Mouse (Mus musculus) adrenal gland, adult (tissue): ENCODE data around the gene Sgk2.

Experiments
- DNase-seq, 2 experiments: peaks; one replicate each; pipeline ENCODE4 v3.0.0; 2022 to 2023; ENCODE audit warnings: low spot score in 1 of 2; ENCODE audit not compliant: inconsistent age in 2 of 2

The Sgk2 gene

GRCm38 (mm10) chr2:162991394-162992083 lies 4.4 kb downstream of the Sgk2 start:
- no peak for DNase-seq

GRCm38 (mm10) chr2:162992084-162992437 lies 4.9 kb downstream of the Sgk2 start:
- DNase-seq, result no peak

- DNase-seq, result no peak
These were observed 6.9 kb downstream of the Sgk2 start for GRCm38 (mm10) chr2:162993881-162994616.

GRCm38 (mm10) chr2:162998528-162999230 lies 11.5 kb downstream of the Sgk2 start:
- DNase-seq, result peak; percentile 69 to 94

- DNase-seq, result peak; percentile 50 to 81
These were observed 12.6 kb downstream of the Sgk2 start for GRCm38 (mm10) chr2:162999744-163000143.

- peak; percentile 46 to 83 for DNase-seq
These were observed 13.9 kb downstream of the Sgk2 start for GRCm38 (mm10) chr2:163001071-163001470.

GRCm38 (mm10) chr2:163007299-163007698 lies 20.2 kb downstream of the Sgk2 start:
- no peak for DNase-seq

GRCm38 (mm10) chr2:163016916-163017743 lies 30.0 kb downstream of the Sgk2 start, which contains the start of gene Ift52:
Gene Ift52, plus strand, starts transcription at chr2:163017354.
- peak; percentile 91 to 98 for DNase-seq

- peak in 1 of 2 experiments; percentile 43 for DNase-seq
These were observed 44.2 kb downstream of the Sgk2 start for GRCm38 (mm10) chr2:163031289-163031688.

- DNase-seq, result peak in 1 of 2 experiments; percentile 33
These were observed 44.6 kb downstream of the Sgk2 start for GRCm38 (mm10) chr2:163031757-163032156.

- DNase-seq, result no peak
These were observed 45.5 kb downstream of the Sgk2 start for GRCm38 (mm10) chr2:163032622-163033021.

GRCm38 (mm10) chr2:163039940-163040339 lies 52.8 kb downstream of the Sgk2 start:
- no peak for DNase-seq

GRCm38 (mm10) chr2:163048125-163048524 lies 61.0 kb downstream of the Sgk2 start:
- DNase-seq, result peak; percentile 72 to 89

- DNase-seq, result no peak
These were observed 62.0 kb downstream of the Sgk2 start for GRCm38 (mm10) chr2:163049116-163049515.

GRCm38 (mm10) chr2:163051691-163052090 lies 64.6 kb downstream of the Sgk2 start:
- DNase-seq, result no peak

GRCm38 (mm10) chr2:163052101-163052500 lies 65.0 kb downstream of the Sgk2 start:
- DNase-seq, result no peak

GRCm38 (mm10) chr2:163052826-163053225 lies 65.7 kb downstream of the Sgk2 start:
- no peak for DNase-seq

GRCm38 (mm10) chr2:163054335-163054840 lies 67.3 kb downstream of the Sgk2 start, which contains the start of gene Mybl2:
Gene Mybl2, plus strand, starts transcription at chr2:163054687.
- peak; percentile 95 to 97 for DNase-seq

GRCm38 (mm10) chr2:163054891-163055494 lies 67.9 kb downstream of the Sgk2 start:
- peak in 1 of 2 experiments; percentile 66 for DNase-seq

- peak; percentile 60 to 87 for DNase-seq
These were observed 68.6 kb downstream of the Sgk2 start for GRCm38 (mm10) chr2:163055715-163056114.
